Mouse (Mus musculus): ENCODE results near the gene Gm21411. TPM values are rescaled to one million over a fixed set of nuclear protein-coding genes. Genes with fewer than 3 reads are reported as not detected.

Gene Gm21411
- polyA plus RNA-seq, 1 experiment from 2014 or later, result not detected

Other genes starting within 250 kb of the Gm21411 start
- not detected in 2 replicates for gene Zfp989, start 62.4 kb upstream of the Gm21411 start, polyA plus RNA-seq (2014; fragmentation: Nextera tagmentation; extraction: Ambion mirVana)
- gene Rex2, start 112.3 kb upstream of the Gm21411 start, polyA plus RNA-seq (2014; fragmentation: Nextera tagmentation; extraction: Ambion mirVana), result not detected in 2 replicates
- gene Zfp991, start 222.4 kb upstream of the Gm21411 start, polyA plus RNA-seq (2014; fragmentation: Nextera tagmentation; extraction: Ambion mirVana), result 7.8 and 8.3 TPM in 2 replicates

Data from heart, embryonic 11.5 days (tissue).